Mouse (Mus musculus) liver, embryonic 14.5 days (tissue): ENCODE data around the gene Prss44.

Experiments used
- CTCF ChIP-seq: IDR thresholded peaks from 2 replicates; pipeline ENCODE4 v1.5.1; 2016; ENCODE audit warnings: antibody characterized with exemption, low read depth, control low read depth
- EP300 ChIP-seq: IDR thresholded peaks from 2 replicates; pipeline ENCODE4 v1.6.1; 2016; ENCODE audit warnings: antibody characterized with exemption, low read depth

- TF ChIP-seq EP300, result no peak
- no peak for TF ChIP-seq CTCF
Measured at GRCm38 (mm10) chr9:110797013-110797412, 16.8 kb upstream of the Prss44 start.
